Mouse (Mus musculus): ENCODE measurements around the gene Tomm40.

Tomm40 gene

GRCm38 (mm10) chr7:19744590-19745385 is 29.6 kb upstream of the Tomm40 start:
- no peak for DNase-seq (ENCODE audit: low spot score)

- no peak for DNase-seq (ENCODE audit: low spot score)
Observed at GRCm38 (mm10) chr7:19743791-19744190, 28.6 kb upstream of the Tomm40 start.

GRCm38 (mm10) chr7:19742468-19742867 is 27.2 kb upstream of the Tomm40 start:
- DNase-seq (ENCODE audit: low spot score) = no peak

GRCm38 (mm10) chr7:19741329-19742031 is 26.2 kb upstream of the Tomm40 start:
- no peak for DNase-seq (ENCODE audit: low spot score)

GRCm38 (mm10) chr7:19740269-19740668 is 25.0 kb upstream of the Tomm40 start:
- DNase-seq (ENCODE audit: low spot score) = no peak

- no peak for DNase-seq (ENCODE audit: low spot score)
Observed at GRCm38 (mm10) chr7:19738771-19739170, 23.5 kb upstream of the Tomm40 start.

GRCm38 (mm10) chr7:19736389-19737057 is 21.3 kb upstream of the Tomm40 start:
- no peak for DNase-seq (ENCODE audit: low spot score)

GRCm38 (mm10) chr7:19734178-19734666 is 19.0 kb upstream of the Tomm40 start:
- no peak for DNase-seq (ENCODE audit: low spot score)

GRCm38 (mm10) chr7:19726541-19726940 is 11.3 kb upstream of the Tomm40 start:
- DNase-seq (ENCODE audit: low spot score) = no peak

GRCm38 (mm10) chr7:19724167-19724566 is 8.9 kb upstream of the Tomm40 start:
- DNase-seq (ENCODE audit: low spot score) = no peak

GRCm38 (mm10) chr7:19722754-19723195 is 7.5 kb upstream of the Tomm40 start:
- no peak for DNase-seq (ENCODE audit: low spot score)

GRCm38 (mm10) chr7:19719200-19719599 is 4.0 kb upstream of the Tomm40 start:
- no peak for DNase-seq (ENCODE audit: low spot score)

GRCm38 (mm10) chr7:19718297-19718952 is 3.2 kb upstream of the Tomm40 start:
- no peak for DNase-seq (ENCODE audit: low spot score)

- DNase-seq (ENCODE audit: low spot score) = no peak
Observed at GRCm38 (mm10) chr7:19717346-19717745, 2.1 kb upstream of the Tomm40 start.

- DNase-seq (ENCODE audit: low spot score) = no peak
Observed at GRCm38 (mm10) chr7:19716822-19717221, 1.6 kb upstream of the Tomm40 start.

GRCm38 (mm10) chr7:19716055-19716682 is 931 bp upstream of the Tomm40 start:
- DNase-seq (ENCODE audit: low spot score) = no peak

- DNase-seq (ENCODE audit: low spot score) = no peak
Observed at GRCm38 (mm10) chr7:19714836-19715235, 402 bp downstream of the Tomm40 start.

GRCm38 (mm10) chr7:19713598-19713997 is 1.6 kb downstream of the Tomm40 start:
- DNase-seq (ENCODE audit: low spot score) = no peak

- DNase-seq (ENCODE audit: low spot score) = no peak
Observed at GRCm38 (mm10) chr7:19713196-19713595, 2.0 kb downstream of the Tomm40 start.

- DNase-seq (ENCODE audit: low spot score) = no peak
Observed at GRCm38 (mm10) chr7:19712414-19712813, 2.8 kb downstream of the Tomm40 start.

- DNase-seq (ENCODE audit: low spot score) = no peak
Observed at GRCm38 (mm10) chr7:19710650-19711049, 4.6 kb downstream of the Tomm40 start.

- DNase-seq (ENCODE audit: low spot score) = no peak
Observed at GRCm38 (mm10) chr7:19705271-19705670, 10.0 kb downstream of the Tomm40 start.
